Mouse (Mus musculus) hindbrain, embryonic 10.5 days (tissue): ENCODE results near the gene Arf3. TPM values are rescaled to one million over a fixed set of nuclear protein-coding genes. Genes with fewer than 3 reads are reported as not detected.

ENCODE experiments used
- DNase-seq: peaks from one replicate; pipeline ENCODE4 v3.0.0-alpha.2; 2017; ENCODE audit warnings: low spot score
- H3K27ac ChIP-seq: fragments of 300-500 bp; sonication (generic); 2 replicates; pipeline ENCODE4 v1.5.1; 2016; ENCODE audit warnings: mild to moderate bottlenecking, moderate library complexity
- H3K27me3 ChIP-seq: fragments of 300-500 bp; sonication (generic); 2 replicates; pipeline ENCODE4 v1.6.1; 2016; ENCODE audit warnings: mild to moderate bottlenecking; ENCODE audit not compliant: poor library complexity, insufficient read depth, severe bottlenecking
- H3K36me3 ChIP-seq: fragments of 300-500 bp; sonication (generic); 2 replicates; pipeline ENCODE4 v1.6.1; 2016; ENCODE audit warnings: mild to moderate bottlenecking, moderate library complexity
- H3K4me1 ChIP-seq: fragments of 300-500 bp; sonication (generic); replicated peaks from 2 replicates; pipeline ENCODE4 v1.6.1; 2016; ENCODE audit warnings: mild to moderate bottlenecking
- H3K4me3 ChIP-seq: fragments of 300-500 bp; sonication (generic); 2 replicates; pipeline ENCODE4 v1.5.1; 2016; ENCODE audit warnings: mild to moderate bottlenecking, moderate library complexity
- H3K9me3 ChIP-seq: fragments of 300-500 bp; sonication (generic); 2 replicates; pipeline ENCODE4 v1.6.1; 2016; ENCODE audit warnings: mild to moderate bottlenecking, moderate library complexity
- WGBS: fragments of 180-500 bp; shearing (Covaris S2); methylation state at CpG from one replicate; pipeline ENCODE4 v1.1.7; 2016; 5-methylcytosine and 5-hydroxymethylcytosine counted together
- polyA plus RNA-seq: library from polyadenylated mRNA; unstranded; fragments of >200 nt; fragmentation: Nextera tagmentation; extraction: Ambion mirVana; gene quantifications from 2 replicates; pipeline ENCODE4 v1.2.1, GENCODE M21; 2016

The Arf3 gene
- polyA plus RNA-seq, 1 experiment from 2014 or later, result 45.1 TPM

GRCm38 (mm10) chr15:98798903-98799302 lies 35.9 kb upstream of the Arf3 start:
- Histone ChIP-seq H3K9me3 (no peaks in the 10 kb centered on the region), H3K27me3 (peaks cover 100% of the 10 kb centered on the region), H3K4me1 (peaks cover 66% of the 10 kb centered on the region), H3K36me3 (no peaks in the 10 kb centered on the region), H3K27ac (peak overlapping the region; percentile 68), H3K4me3 (no peak overlapping the region)
- WGBS, result 40% methylated on average over 3 of the region's 3 CpGs
- no peak for DNase-seq

- H3K4me1 ChIP-seq, result peaks cover 68% of the 10 kb centered on the region
- H3K4me3 ChIP-seq, result peak overlapping the region; percentile 27
These were observed 35.0 kb upstream of the Arf3 start for GRCm38 (mm10) chr15:98797835-98798492.

GRCm38 (mm10) chr15:98796803-98797595 lies 34.0 kb upstream of the Arf3 start:
- no peaks in the 10 kb centered on the region for H3K9me3 ChIP-seq
- peak overlapping the region; percentile 27 for H3K4me3 ChIP-seq
- H3K4me1 ChIP-seq, result peaks cover 76% of the 10 kb centered on the region
- peak overlapping the region; percentile 68 for H3K27ac ChIP-seq
- DNase-seq, result peak; percentile 21
- WGBS, result 5% methylated on average over 13 of the region's 13 CpGs
- H3K36me3 ChIP-seq, result no peaks in the 10 kb centered on the region
- H3K27me3 ChIP-seq, result peaks cover 100% of the 10 kb centered on the region

More at GRCm38 (mm10) chr15:98797835-98798492, 35.0 kb upstream of the Arf3 start:
- peak; percentile 92 for DNase-seq
- Histone ChIP-seq H3K27me3 (peaks cover 100% of the 10 kb centered on the region), H3K27ac (peak overlapping the region; percentile 68; the same call in 1 of the 2 replicates), H3K36me3 (no peaks in the 10 kb centered on the region), H3K9me3 (no peaks in the 10 kb centered on the region)
- WGBS, result 2% methylated on average over 28 of the region's 28 CpGs

GRCm38 (mm10) chr15:98793141-98793698 lies 30.2 kb upstream of the Arf3 start:
- peak; percentile 28 for DNase-seq
- H3K4me1 ChIP-seq, result peaks cover 81% of the 10 kb centered on the region
- H3K27ac ChIP-seq, result 0 out of 2 replicates have a peak overlapping the region, but pooled peaks have one; percentile 53
- H3K36me3 ChIP-seq, result no peaks in the 10 kb centered on the region
- peaks cover 100% of the 10 kb centered on the region for H3K27me3 ChIP-seq
- WGBS, result 4% methylated on average over 13 of the region's 13 CpGs
- peak overlapping the region; percentile 45 for H3K4me3 ChIP-seq
- no peaks in the 10 kb centered on the region for H3K9me3 ChIP-seq

- Histone ChIP-seq H3K27me3 (peaks cover 100% of the 10 kb centered on the region), H3K27ac (peak overlapping the region; percentile 53), H3K4me1 (peaks cover 73% of the 10 kb centered on the region), H3K4me3 (peak overlapping the region; percentile 45), H3K9me3 (no peaks in the 10 kb centered on the region), H3K36me3 (no peaks in the 10 kb centered on the region)
- DNase-seq, result peak; percentile 15
- 2% methylated on average over 75 of the region's 75 CpGs for WGBS
These were observed 29.4 kb upstream of the Arf3 start for GRCm38 (mm10) chr15:98792233-98793020.

GRCm38 (mm10) chr15:98791771-98792170 lies 28.8 kb upstream of the Arf3 start:
- Histone ChIP-seq H3K27ac (peak overlapping the region; percentile 4; the same call in 1 of the 2 replicates), H3K27me3 (peaks cover 100% of the 10 kb centered on the region), H3K4me3 (peak overlapping the region; percentile 45), H3K4me1 (peaks cover 67% of the 10 kb centered on the region), H3K36me3 (no peaks in the 10 kb centered on the region), H3K9me3 (no peaks in the 10 kb centered on the region)
- DNase-seq, result no peak
- WGBS, result under 1% methylated on average over 23 of the region's 23 CpGs

GRCm38 (mm10) chr15:98791221-98791620 lies 28.2 kb upstream of the Arf3 start:
- no peak for DNase-seq
- H3K9me3 ChIP-seq, result no peaks in the 10 kb centered on the region
- peak overlapping the region; percentile 45 for H3K4me3 ChIP-seq
- H3K36me3 ChIP-seq, result no peaks in the 10 kb centered on the region
- WGBS, result under 1% methylated on average over 12 of the region's 12 CpGs
- H3K27ac ChIP-seq, result peak overlapping the region; percentile 4; the same call in 1 of the 2 replicates
- peaks cover 61% of the 10 kb centered on the region for H3K4me1 ChIP-seq
- H3K27me3 ChIP-seq, result peaks cover 100% of the 10 kb centered on the region

GRCm38 (mm10) chr15:98790761-98791160 lies 27.7 kb upstream of the Arf3 start:
- peak overlapping the region; percentile 45 for H3K4me3 ChIP-seq
- no peaks in the 10 kb centered on the region for H3K36me3 ChIP-seq
- peaks cover 57% of the 10 kb centered on the region for H3K4me1 ChIP-seq
- peaks cover 1% of the 10 kb centered on the region; the same call in 1 of the 2 replicates for H3K9me3 ChIP-seq
- no peak for DNase-seq
- under 1% methylated on average over 23 of the region's 23 CpGs for WGBS
- H3K27ac ChIP-seq, result peak overlapping the region; percentile 4; the same call in 1 of the 2 replicates
- H3K27me3 ChIP-seq, result peaks cover 100% of the 10 kb centered on the region

GRCm38 (mm10) chr15:98789661-98790535 lies 26.9 kb upstream of the Arf3 start, which contains the start of gene Wnt1:
TSS of gene Wnt1 (plus strand) at chr15:98789857.
- Histone ChIP-seq H3K27ac (peak within 1 kb of the TSS; percentile 59), H3K4me3 (peak within 1 kb of the TSS; percentile 45), H3K9me3 (peaks cover 5% of the 10 kb centered on the region; the same call in 1 of the 2 replicates), H3K4me1 (peaks cover 49% of the 10 kb centered on the region), H3K36me3 (no peaks in the 10 kb centered on the region), H3K27me3 (peaks cover 100% of the 10 kb centered on the region)
- WGBS, result 3% methylated on average over 51 of the region's 51 CpGs
- peak; percentile 70 for DNase-seq

- Histone ChIP-seq H3K27ac (peak overlapping the region; percentile 59; the same call in 1 of the 2 replicates), H3K9me3 (peaks cover 5% of the 10 kb centered on the region; the same call in 1 of the 2 replicates), H3K4me3 (peak overlapping the region; percentile 45), H3K27me3 (peaks cover 100% of the 10 kb centered on the region), H3K4me1 (peaks cover 46% of the 10 kb centered on the region), H3K36me3 (no peaks in the 10 kb centered on the region)
- no peak for DNase-seq
- 10% methylated on average over 24 of the region's 24 CpGs for WGBS
These were observed 26.1 kb upstream of the Arf3 start for GRCm38 (mm10) chr15:98788972-98789660.

- DNase-seq, result peak; percentile 18
- H3K9me3 ChIP-seq, result peaks cover 5% of the 10 kb centered on the region; the same call in 1 of the 2 replicates
- H3K4me1 ChIP-seq, result peaks cover 34% of the 10 kb centered on the region
- H3K27ac ChIP-seq, result no peak overlapping the region
- no peak overlapping the region for H3K4me3 ChIP-seq
- WGBS, result 40% methylated on average over 4 of the region's 4 CpGs
- H3K27me3 ChIP-seq, result peaks cover 96% of the 10 kb centered on the region
- H3K36me3 ChIP-seq, result no peaks in the 10 kb centered on the region
These were observed 24.9 kb upstream of the Arf3 start for GRCm38 (mm10) chr15:98787930-98788329.
